Mouse (Mus musculus) intestine, embryonic 16.5 days (tissue): ENCODE data around the gene Olfr545. TPM values are rescaled to one million over a fixed set of nuclear protein-coding genes. Genes with fewer than 3 reads are reported as not detected.

Experiments
- ATAC-seq: fragments of 200-750 bp; cut with Nextera tagmentation; 2 replicates; pipeline ENCODE4 v1.8.0; 2017; ENCODE audit warnings: moderate TSS enrichment, moderate library complexity
- H3K27ac ChIP-seq: fragments of 300-500 bp; sonication (generic); 2 replicates; pipeline ENCODE4 v1.5.1; 2014; ENCODE audit warnings: mild to moderate bottlenecking, low read length
- H3K27me3 ChIP-seq: fragments of 300-500 bp; sonication (generic); replicated peaks from 2 replicates; pipeline ENCODE4 v1.6.1; 2014; ENCODE audit warnings: low read length, control low read depth, mixed read lengths; ENCODE audit not compliant: control insufficient read depth, insufficient read depth
- H3K36me3 ChIP-seq: fragments of 300-500 bp; sonication (generic); 2 replicates; pipeline ENCODE4 v1.6.1; 2014; ENCODE audit warnings: low read length, control low read depth; ENCODE audit not compliant: control insufficient read depth, insufficient read depth
- H3K4me1 ChIP-seq: fragments of 300-500 bp; sonication (generic); 2 replicates; pipeline ENCODE4 v1.6.1; 2014; ENCODE audit warnings: low read length, control low read depth, mixed read lengths; ENCODE audit not compliant: control insufficient read depth, insufficient read depth
- H3K4me2 ChIP-seq: fragments of 300-500 bp; sonication (generic); 2 replicates; pipeline ENCODE4 v1.6.1; 2014; ENCODE audit warnings: low read depth, low read length, control low read depth
- H3K4me3 ChIP-seq: fragments of 300-500 bp; sonication (generic); 2 replicates; pipeline ENCODE4 v1.5.1; 2014; ENCODE audit warnings: mild to moderate bottlenecking, low read length
- H3K9ac ChIP-seq: fragments of 300-500 bp; sonication (generic); 2 replicates; pipeline ENCODE4 v1.6.1; 2014; ENCODE audit warnings: low read depth, low read length
- H3K9me3 ChIP-seq: fragments of 300-500 bp; sonication (generic); 2 replicates; pipeline ENCODE4 v1.6.1; 2016; ENCODE audit warnings: low read length, control low read depth; ENCODE audit not compliant: control insufficient read depth
- WGBS: fragments of 180-500 bp; shearing (Covaris S2); extraction: QIAGEN DNeasy Blood & Tissue Kit; methylation state at CpG from one replicate; pipeline ENCODE4 v1.1.7; 2014; 5-methylcytosine and 5-hydroxymethylcytosine counted together
- polyA plus RNA-seq: library from polyadenylated mRNA; unstranded; fragments of >200 nt; fragmentation: Nextera tagmentation; extraction: Ambion mirVana; gene quantifications from 2 replicates; pipeline ENCODE4 v1.2.1, GENCODE M21; 2015

Olfr545 gene
- polyA plus RNA-seq, 1 experiment from 2014 or later = not detected

DNA sequence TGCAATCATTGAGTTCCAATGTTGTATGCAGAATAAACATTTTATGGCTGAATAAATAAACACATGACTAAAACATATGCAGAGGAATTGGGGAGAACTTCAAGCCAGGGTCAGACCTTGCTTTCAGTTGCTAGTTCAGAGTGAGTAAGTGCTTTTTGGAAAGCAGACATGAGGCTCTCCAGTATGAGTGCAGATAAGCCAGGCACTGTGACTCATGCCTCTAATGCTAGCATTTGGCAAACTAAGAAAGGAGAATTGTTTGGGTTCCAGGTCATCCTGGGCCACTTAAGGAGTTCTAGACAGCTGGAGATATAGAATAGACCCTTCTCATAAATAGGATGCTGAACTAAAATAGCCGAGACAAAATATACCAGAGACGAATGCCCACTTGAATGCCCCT, 15.7 kb downstream of the Olfr545 start:
- Histone ChIP-seq H3K4me2 (no peak overlapping the region), H3K9ac (no peak overlapping the region), H3K36me3 (no peaks in the 10 kb centered on the region), H3K27ac (no peak overlapping the region), H3K27me3 (no peaks in the 10 kb centered on the region), H3K9me3 (no peaks in the 10 kb centered on the region), H3K4me1 (0 out of 2 replicates have a peak, but pooled peaks cover 7% of the 10 kb centered on the region), H3K4me3 (no peak overlapping the region)
- ATAC-seq = no peak
- WGBS = 75% methylated on average over 2 of the region's 2 CpGs

DNA sequence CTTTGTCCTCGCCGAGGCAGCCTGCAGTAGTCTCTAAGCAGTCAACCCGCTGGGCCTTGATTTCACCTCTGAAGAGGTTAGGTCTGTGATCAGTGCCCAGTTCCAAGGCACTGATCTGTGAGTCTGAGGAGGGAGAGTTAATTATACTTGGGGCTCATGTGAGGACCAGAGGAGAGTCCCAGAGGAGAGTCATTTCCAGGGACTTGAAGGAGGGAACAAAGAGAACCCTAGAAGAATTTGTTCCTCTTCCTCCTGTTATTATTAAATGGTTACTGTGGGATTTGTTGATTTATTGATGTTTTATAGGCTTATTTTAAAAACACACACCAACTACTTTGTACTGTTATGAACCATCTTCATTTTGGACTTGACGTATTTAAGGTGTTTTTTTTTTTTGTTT, 17.8 kb downstream of the Olfr545 start, which contains the start of gene Olfr543:
Olfr543 (minus strand) TSS at position 101 of the 400 bp plus-strand sequence.
- Histone ChIP-seq H3K4me3 (no peak within 1 kb of the TSS), H3K9ac (no peak within 1 kb of the TSS), H3K27me3 (no peaks in the 10 kb centered on the region), H3K4me1 (0 out of 2 replicates have a peak, but pooled peaks cover 7% of the 10 kb centered on the region), H3K36me3 (no peaks in the 10 kb centered on the region), H3K27ac (no peak within 1 kb of the TSS), H3K4me2 (no peak within 1 kb of the TSS), H3K9me3 (no peaks in the 10 kb centered on the region)
- no peak for ATAC-seq
- WGBS = 96% methylated on average over 4 of the region's 4 CpGs

- Histone ChIP-seq H3K4me1 (0 out of 2 replicates have a peak, but pooled peaks cover 7% of the 10 kb centered on the region), H3K9ac (no peak overlapping the region), H3K9me3 (no peaks in the 10 kb centered on the region), H3K4me2 (no peak overlapping the region), H3K27ac (no peak overlapping the region), H3K27me3 (no peaks in the 10 kb centered on the region), H3K36me3 (no peaks in the 10 kb centered on the region), H3K4me3 (no peak overlapping the region)
- no peak for ATAC-seq
- 71% methylated on average over 4 of the region's 4 CpGs for WGBS
Measured at GRCm38 (mm10) chr7:102480821-102481220, 18.6 kb downstream of the Olfr545 start.

GRCm38 (mm10) chr7:102479368-102480078, 19.9 kb downstream of the Olfr545 start:
- Histone ChIP-seq H3K4me3 (no peak overlapping the region), H3K27me3 (no peaks in the 10 kb centered on the region), H3K27ac (no peak overlapping the region), H3K36me3 (no peaks in the 10 kb centered on the region), H3K4me2 (no peak overlapping the region), H3K9me3 (no peaks in the 10 kb centered on the region), H3K4me1 (0 out of 2 replicates have a peak, but pooled peaks cover 7% of the 10 kb centered on the region), H3K9ac (no peak overlapping the region)
- WGBS = 59% methylated on average over 5 of the region's 5 CpGs
- ATAC-seq = peak; percentile 78

GRCm38 (mm10) chr7:102478926-102479325, 20.4 kb downstream of the Olfr545 start:
- Histone ChIP-seq H3K27me3 (no peaks in the 10 kb centered on the region), H3K4me2 (no peak overlapping the region), H3K9me3 (no peaks in the 10 kb centered on the region), H3K9ac (no peak overlapping the region), H3K4me1 (0 out of 2 replicates have a peak, but pooled peaks cover 7% of the 10 kb centered on the region), H3K36me3 (no peaks in the 10 kb centered on the region), H3K4me3 (no peak overlapping the region), H3K27ac (no peak overlapping the region)
- peak; percentile 57 for ATAC-seq
- 69% methylated on average over 3 of the region's 3 CpGs for WGBS

GRCm38 (mm10) chr7:102478425-102478824, 20.9 kb downstream of the Olfr545 start:
- H3K36me3 ChIP-seq = no peaks in the 10 kb centered on the region
- no peak for ATAC-seq
- no peak overlapping the region for H3K4me3 ChIP-seq
- H3K27ac ChIP-seq = no peak overlapping the region
- H3K4me2 ChIP-seq = no peak overlapping the region
- no peaks in the 10 kb centered on the region for H3K9me3 ChIP-seq
- 0 out of 2 replicates have a peak, but pooled peaks cover 7% of the 10 kb centered on the region for H3K4me1 ChIP-seq
- 85% methylated on average over 4 of the region's 4 CpGs for WGBS
- H3K27me3 ChIP-seq = no peaks in the 10 kb centered on the region
- no peak overlapping the region for H3K9ac ChIP-seq

DNA sequence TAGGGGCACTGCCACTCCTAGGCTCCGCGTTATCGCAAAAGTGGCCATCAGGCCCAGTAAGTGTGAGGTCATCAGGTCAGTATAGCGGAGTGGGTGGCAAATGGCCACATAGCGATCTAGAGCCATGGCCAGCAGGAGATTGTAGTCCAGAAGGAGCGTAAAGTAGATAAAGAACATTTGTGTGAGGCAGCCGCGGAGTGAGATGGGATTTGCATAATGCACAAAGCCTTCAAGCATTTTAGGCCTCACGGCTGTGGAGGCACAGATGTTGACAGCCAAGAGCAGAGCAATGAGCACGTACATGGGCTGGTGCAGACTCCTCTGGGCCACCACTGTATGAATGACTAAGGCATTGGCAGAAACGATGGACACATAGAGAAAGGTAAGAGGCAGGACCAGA, 22.0 kb downstream of the Olfr545 start:
- no peaks in the 10 kb centered on the region for H3K9me3 ChIP-seq
- H3K27ac ChIP-seq = no peak overlapping the region
- WGBS = 83% methylated on average over 11 of the region's 11 CpGs
- H3K27me3 ChIP-seq = no peaks in the 10 kb centered on the region
- no peaks in the 10 kb centered on the region for H3K36me3 ChIP-seq
- no peak overlapping the region for H3K4me3 ChIP-seq
- H3K4me1 ChIP-seq = 0 out of 2 replicates have a peak, but pooled peaks cover 7% of the 10 kb centered on the region
- H3K9ac ChIP-seq = no peak overlapping the region
- no peak for ATAC-seq
- no peak overlapping the region for H3K4me2 ChIP-seq

- WGBS = 94% methylated on average over 5 of the region's 5 CpGs
- H3K4me3 ChIP-seq = no peak overlapping the region
Measured at GRCm38 (mm10) chr7:102476601-102477000, 22.8 kb downstream of the Olfr545 start.

GRCm38 (mm10) chr7:102472675-102473074, 26.7 kb downstream of the Olfr545 start:
- Histone ChIP-seq H3K9me3 (no peaks in the 10 kb centered on the region), H3K27me3 (no peaks in the 10 kb centered on the region), H3K9ac (no peak overlapping the region), H3K36me3 (0 out of 2 replicates have a peak, but pooled peaks cover 2% of the 10 kb centered on the region), H3K4me1 (no peaks in the 10 kb centered on the region), H3K4me3 (no peak overlapping the region), H3K4me2 (no peak overlapping the region), H3K27ac (no peak overlapping the region)
- 49% methylated on average over 5 of the region's 5 CpGs for WGBS
- ATAC-seq = no peak

More at GRCm38 (mm10) chr7:102476601-102477000, 22.8 kb downstream of the Olfr545 start:
- Histone ChIP-seq H3K9ac (no peak overlapping the region), H3K27ac (no peak overlapping the region), H3K36me3 (no peaks in the 10 kb centered on the region), H3K9me3 (no peaks in the 10 kb centered on the region), H3K4me1 (0 out of 2 replicates have a peak, but pooled peaks cover 7% of the 10 kb centered on the region), H3K27me3 (no peaks in the 10 kb centered on the region), H3K4me2 (no peak overlapping the region)
- ATAC-seq = no peak
